Mouse (Mus musculus) liver, adult 2 months (tissue): Measurements from ENCODE around the gene Acacb. TPM values are rescaled to one million over a fixed set of nuclear protein-coding genes. Genes with fewer than 3 reads are reported as not detected.

Source experiments
- DNase-seq: peaks from one replicate; pipeline ENCODE4 v3.0.0-alpha.2; 2011; ENCODE audit warnings: low read depth, low spot score; ENCODE audit errors: extremely low read depth
- H3K27ac ChIP-seq: fragments of 200-500 bp; replicated peaks from 2 replicates; pipeline ENCODE4 v1.5.1; 2012; ENCODE audit warnings: low read depth, mild to moderate bottlenecking, control low read depth, inconsistent platforms, low read length; ENCODE audit not compliant: insufficient read depth
- H3K27me3 ChIP-seq: fragments of 200-500 bp; 2 replicates; pipeline ENCODE4 v1.6.1; 2012; ENCODE audit warnings: mild to moderate bottlenecking, moderate library complexity, low read length, inconsistent platforms; ENCODE audit not compliant: control insufficient read depth, insufficient read depth
- H3K36me3 ChIP-seq: fragments of 200-500 bp; 2 replicates; pipeline ENCODE4 v1.6.1; 2012; ENCODE audit warnings: low read length, inconsistent platforms; ENCODE audit not compliant: control insufficient read depth, insufficient read depth
- H3K4me1 ChIP-seq: fragments of 200-500 bp; 2 replicates; pipeline ENCODE4 v1.6.1; 2011; ENCODE audit warnings: low read length; ENCODE audit not compliant: control insufficient read depth, insufficient read depth
- H3K4me3 ChIP-seq: fragments of 200-500 bp; 2 replicates; pipeline ENCODE4 v1.5.1; 2011; ENCODE audit warnings: low read depth, mild to moderate bottlenecking, control low read depth, low read length, moderate library complexity; ENCODE audit not compliant: insufficient read depth
- H3K79me2 ChIP-seq: fragments of 200-500 bp; 2 replicates; pipeline ENCODE4 v1.6.1; 2012; ENCODE audit warnings: inconsistent platforms, mild to moderate bottlenecking, low read length, moderate library complexity; ENCODE audit not compliant: control insufficient read depth, insufficient read depth
- H3K9ac ChIP-seq: fragments of 200-500 bp; 2 replicates; pipeline ENCODE4 v1.6.1; 2012; ENCODE audit warnings: low read depth, mild to moderate bottlenecking, control low read depth, inconsistent platforms, low read length
- CTCF ChIP-seq: fragments of 200-500 bp; IDR thresholded peaks from 2 replicates; pipeline ENCODE4 v1.5.1; 2011; ENCODE audit warnings: low read depth, low read length, control low read depth
- POLR2A ChIP-seq: fragments of 200-500 bp; IDR thresholded peaks from 2 replicates; pipeline ENCODE4 v1.6.1; 2011; ENCODE audit warnings: low read length, control low read depth; ENCODE audit not compliant: insufficient read depth; ENCODE audit errors: extremely low read depth
- WGBS: fragments of 180-500 bp; shearing (Covaris S2); methylation state at CpG from one replicate; pipeline ENCODE4 v1.1.7; 2018; 5-methylcytosine and 5-hydroxymethylcytosine counted together
- polyA plus RNA-seq: library from polyadenylated mRNA; depleted of rRNA; stranded (reverse); fragments of >200 nt; gene quantifications from 2 replicates; pipeline ENCODE4 v1.2.3, GENCODE M21; 2012
- total RNA-seq: library from RNA; depleted of rRNA; stranded (reverse); fragments of >200 nt; gene quantifications from 2 replicates; pipeline ENCODE4 v1.2.3, GENCODE M21; 2014

The Acacb gene
- total and polyA plus RNA-seq, 2 experiments = 39.4 to 45.8 TPM

DNA sequence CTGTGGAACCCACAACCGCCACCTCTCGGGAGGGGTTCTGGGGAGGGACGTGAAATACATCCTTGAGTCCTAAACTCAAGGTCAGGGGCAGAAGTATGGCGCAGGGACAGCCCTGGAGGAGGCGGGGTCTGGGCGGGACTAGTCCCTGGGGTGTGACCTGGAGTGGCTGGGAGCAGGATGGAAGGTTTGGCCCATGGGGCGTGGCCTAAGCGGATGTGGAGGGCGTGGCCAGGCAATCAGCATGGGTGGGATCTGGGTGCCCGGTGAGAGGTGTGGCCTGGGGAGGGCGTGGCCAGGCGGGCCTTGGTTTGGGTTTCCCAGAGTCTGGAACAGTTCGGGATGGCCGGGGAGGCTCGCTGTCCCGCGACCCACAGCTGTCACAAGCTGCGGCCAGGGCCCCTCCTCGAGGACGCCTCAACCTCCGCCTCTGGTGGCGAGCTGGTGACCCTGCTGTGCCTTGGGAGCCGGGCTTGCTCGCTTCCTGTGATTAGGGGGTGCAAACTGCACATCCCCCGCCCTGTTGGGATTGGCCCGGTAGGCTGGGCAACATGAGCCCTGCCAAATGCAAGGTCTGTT, 29.3 kb downstream of the Acacb start:
- peak; percentile 89 for DNase-seq
- TF ChIP-seq CTCF (no peak), POLR2A (peak; percentile 67)
- H3K36me3 ChIP-seq = no peaks in the 10 kb centered on the region
- peaks cover 18% of the 10 kb centered on the region for H3K4me1 ChIP-seq
- peak overlapping the region; percentile 59 for H3K4me3 ChIP-seq
- peak overlapping the region; percentile 22 for H3K27ac ChIP-seq
- H3K79me2 ChIP-seq = no peaks in the 10 kb centered on the region
- WGBS = 5% methylated on average over 26 of the region's 26 CpGs
- H3K27me3 ChIP-seq = no peaks in the 10 kb centered on the region
- peak overlapping the region; percentile 65 for H3K9ac ChIP-seq

GRCm38 (mm10) chr5:114176548-114177400, 30.4 kb downstream of the Acacb start:
- WGBS = 67% methylated on average over 8 of the region's 8 CpGs
- peaks cover 23% of the 10 kb centered on the region for H3K4me1 ChIP-seq
- no peaks in the 10 kb centered on the region; the same call in 1 of the 2 replicates for H3K79me2 ChIP-seq
- H3K27me3 ChIP-seq = no peaks in the 10 kb centered on the region
- DNase-seq = no peak
- H3K9ac ChIP-seq = no peak overlapping the region
- no peak overlapping the region for H3K4me3 ChIP-seq
- H3K27ac ChIP-seq = 0 out of 2 replicates have a peak overlapping the region, but pooled peaks have one; percentile 22
- H3K36me3 ChIP-seq = no peaks in the 10 kb centered on the region
- TF ChIP-seq CTCF (no peak), POLR2A (no peak)

DNA sequence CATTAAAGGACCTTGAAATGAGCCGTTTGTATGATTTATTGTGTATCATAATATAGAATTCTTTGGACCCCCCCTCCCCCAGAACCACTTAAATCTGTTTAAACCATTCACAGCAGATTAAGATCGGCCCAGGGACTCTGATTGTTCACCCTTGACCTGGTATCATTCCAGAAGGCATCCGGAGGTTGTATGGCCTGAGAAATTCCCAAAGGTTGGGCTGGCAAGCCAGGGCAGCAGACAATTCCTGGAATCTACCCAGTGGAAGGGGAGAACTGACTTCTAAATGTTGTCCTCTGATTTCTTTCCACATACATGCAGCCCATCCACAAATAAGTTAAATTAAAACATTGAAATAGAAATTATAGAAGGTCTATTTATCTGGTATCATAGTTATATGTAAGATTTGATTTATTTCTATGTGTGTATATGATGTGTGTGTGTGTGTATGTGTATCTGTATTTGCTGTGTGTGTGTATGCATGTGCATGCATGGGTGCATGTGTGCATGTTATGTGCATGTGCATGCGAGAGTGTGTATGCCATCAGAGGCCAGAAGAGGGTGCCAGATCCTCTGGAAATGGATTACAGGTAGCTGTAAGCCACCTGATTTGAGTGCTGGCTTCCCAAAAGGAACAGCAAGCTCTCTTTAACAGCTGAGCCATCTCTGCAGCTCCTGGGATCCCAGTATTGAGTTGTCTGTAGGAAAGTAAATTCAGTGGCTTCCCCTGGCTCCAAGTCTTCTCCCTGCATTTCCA, 31.8 kb downstream of the Acacb start:
- H3K36me3 ChIP-seq = no peaks in the 10 kb centered on the region
- TF ChIP-seq CTCF (peak; percentile 14; the same call in 1 of the 2 replicates), POLR2A (no peak)
- DNase-seq = no peak
- H3K27me3 ChIP-seq = no peaks in the 10 kb centered on the region
- H3K4me3 ChIP-seq = no peak overlapping the region
- 66% methylated on average over 4 of the region's 4 CpGs for WGBS
- H3K4me1 ChIP-seq = peaks cover 27% of the 10 kb centered on the region
- peak overlapping the region; percentile 45; the same call in 1 of the 2 replicates for H3K27ac ChIP-seq
- peaks cover 3% of the 10 kb centered on the region; the same call in 1 of the 2 replicates for H3K79me2 ChIP-seq
- no peak overlapping the region for H3K9ac ChIP-seq

- Histone ChIP-seq H3K4me1 (peaks cover 27% of the 10 kb centered on the region), H3K4me3 (no peak overlapping the region), H3K79me2 (peaks cover 7% of the 10 kb centered on the region; the same call in 1 of the 2 replicates), H3K36me3 (peaks cover 8% of the 10 kb centered on the region), H3K27ac (peak overlapping the region; percentile 82), H3K9ac (no peak overlapping the region), H3K27me3 (no peaks in the 10 kb centered on the region)
- 19% methylated on average over 11 of the region's 11 CpGs for WGBS
- TF ChIP-seq POLR2A (no peak), CTCF (no peak)
- peak; percentile 91 for DNase-seq
Observed at GRCm38 (mm10) chr5:114179541-114179940, 33.2 kb downstream of the Acacb start.

DNA sequence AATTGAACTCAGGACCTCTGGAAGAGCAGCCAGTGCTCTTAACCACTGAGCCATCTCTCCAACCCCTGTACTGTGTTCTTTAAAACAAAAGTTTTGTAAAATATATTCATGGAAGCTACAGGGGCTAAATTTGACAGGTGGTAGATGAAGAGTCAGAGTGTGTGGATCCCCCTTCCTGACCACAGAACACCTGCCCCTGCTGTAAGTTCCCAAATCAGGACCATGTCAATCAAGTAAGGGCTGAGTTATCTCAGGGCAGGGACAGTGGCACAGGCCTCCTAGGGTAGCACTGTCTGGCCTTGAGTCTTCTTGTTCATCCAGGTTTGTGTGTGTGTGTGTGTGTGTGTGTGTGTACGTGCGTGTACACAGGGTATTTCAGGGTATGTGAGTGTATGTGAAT, 37.2 kb downstream of the Acacb start:
- no peak overlapping the region for H3K27ac ChIP-seq
- H3K4me1 ChIP-seq = peaks cover 23% of the 10 kb centered on the region
- H3K27me3 ChIP-seq = no peaks in the 10 kb centered on the region
- TF ChIP-seq POLR2A = no peak
- H3K4me3 ChIP-seq = no peak overlapping the region
- 94% methylated on average over 2 of the region's 2 CpGs for WGBS
- no peak for DNase-seq
- H3K9ac ChIP-seq = no peak overlapping the region
- H3K36me3 ChIP-seq = peaks cover 18% of the 10 kb centered on the region
- peaks cover 7% of the 10 kb centered on the region; the same call in 1 of the 2 replicates for H3K79me2 ChIP-seq
